Mouse (Mus musculus): ENCODE data around the gene Ddias. TPM values are rescaled to one million over a fixed set of nuclear protein-coding genes. Genes with fewer than 3 reads are reported as not detected.

Gene Ddias
- polyA plus RNA-seq, 1 experiment from 2014 or later = 9.0 TPM

GRCm38 (mm10) chr7:92848246-92848645 is 25.8 kb downstream of the Ddias start:
- ATAC-seq (ENCODE audit: insufficient number of reproducible peaks, insufficient read depth, low FRiP score, low read depth) = no peak
- no peaks in the 10 kb centered on the region for H3K4me1 ChIP-seq (ENCODE audit: control insufficient read depth in 2 of 2, insufficient read depth in 2 of 2, low read length in 2 of 2)
- 86% methylated on average over 3 of the region's 3 CpGs for WGBS

GRCm38 (mm10) chr7:92842254-92842653 is 31.8 kb downstream of the Ddias start:
- Histone ChIP-seq H3K4me2 (ENCODE audit: low read length) (no peak overlapping the region), H3K9me3 (ENCODE audit: control insufficient read depth, low read length) (no peaks in the 10 kb centered on the region), H3K27ac (replicated peaks in 1 of 2; ENCODE audit: control insufficient read depth in 1 of 2, insufficient read depth in 1 of 2, low read depth in 2 of 2, low read length in 2 of 2) (no peak overlapping the region), H3K36me3 (ENCODE audit: control insufficient read depth, insufficient read depth, low read length) (no peaks in the 10 kb centered on the region), H3K4me3 (ENCODE audit: control insufficient read depth in 1 of 2, insufficient read depth in 1 of 2, low read depth in 1 of 2, low read length in 2 of 2) (no peak overlapping the region), H3K9ac (ENCODE audit: low read length) (no peak overlapping the region), H3K27me3 (ENCODE audit: control insufficient read depth, insufficient read depth, low read length) (no peaks in the 10 kb centered on the region), H3K4me1 (ENCODE audit: control insufficient read depth in 2 of 2, insufficient read depth in 2 of 2, low read length in 2 of 2) (no peaks in the 10 kb centered on the region)
- 78% methylated on average over 2 of the region's 2 CpGs for WGBS
- ATAC-seq (ENCODE audit: insufficient number of reproducible peaks, insufficient read depth, low FRiP score, low read depth) = no peak

More at GRCm38 (mm10) chr7:92848246-92848645, 25.8 kb downstream of the Ddias start:
- Histone ChIP-seq H3K27me3 (ENCODE audit: control insufficient read depth, insufficient read depth, low read length) (no peaks in the 10 kb centered on the region), H3K27ac (replicated peaks in 1 of 2; ENCODE audit: control insufficient read depth in 1 of 2, insufficient read depth in 1 of 2, low read depth in 2 of 2, low read length in 2 of 2) (no peak overlapping the region), H3K4me3 (ENCODE audit: control insufficient read depth in 1 of 2, insufficient read depth in 1 of 2, low read depth in 1 of 2, low read length in 2 of 2) (no peak overlapping the region), H3K4me2 (ENCODE audit: low read length) (no peak overlapping the region), H3K9me3 (ENCODE audit: control insufficient read depth, low read length) (no peaks in the 10 kb centered on the region), H3K36me3 (ENCODE audit: control insufficient read depth, insufficient read depth, low read length) (no peaks in the 10 kb centered on the region), H3K9ac (ENCODE audit: low read length) (no peak overlapping the region)

GRCm38 (mm10) chr7:92837907-92838306 is 36.1 kb downstream of the Ddias start:
- Histone ChIP-seq H3K4me2 (ENCODE audit: low read length) (no peak overlapping the region), H3K4me1 (ENCODE audit: control insufficient read depth in 2 of 2, insufficient read depth in 2 of 2, low read length in 2 of 2) (no peaks in the 10 kb centered on the region), H3K27me3 (ENCODE audit: control insufficient read depth, insufficient read depth, low read length) (no peaks in the 10 kb centered on the region), H3K4me3 (ENCODE audit: control insufficient read depth in 1 of 2, insufficient read depth in 1 of 2, low read depth in 1 of 2, low read length in 2 of 2) (no peak overlapping the region), H3K9me3 (ENCODE audit: control insufficient read depth, low read length) (no peaks in the 10 kb centered on the region), H3K9ac (ENCODE audit: low read length) (no peak overlapping the region), H3K27ac (replicated peaks in 1 of 2; ENCODE audit: control insufficient read depth in 1 of 2, insufficient read depth in 1 of 2, low read depth in 2 of 2, low read length in 2 of 2) (no peak overlapping the region), H3K36me3 (ENCODE audit: control insufficient read depth, insufficient read depth, low read length) (peaks cover 4% of the 10 kb centered on the region; the same call in 1 of the 2 replicates)
- 65% methylated on average over 3 of the region's 3 CpGs for WGBS
- ATAC-seq (ENCODE audit: insufficient number of reproducible peaks, insufficient read depth, low FRiP score, low read depth) = no peak

- WGBS = 76% methylated on average over 11 of the region's 11 CpGs
- Histone ChIP-seq H3K4me3 (ENCODE audit: control insufficient read depth in 1 of 2, insufficient read depth in 1 of 2, low read depth in 1 of 2, low read length in 2 of 2) (no peak overlapping the region), H3K27ac (replicated peaks in 1 of 2; ENCODE audit: control insufficient read depth in 1 of 2, insufficient read depth in 1 of 2, low read depth in 2 of 2, low read length in 2 of 2) (no peak overlapping the region), H3K36me3 (ENCODE audit: control insufficient read depth, insufficient read depth, low read length) (peaks cover 4% of the 10 kb centered on the region; the same call in 1 of the 2 replicates), H3K27me3 (ENCODE audit: control insufficient read depth, insufficient read depth, low read length) (no peaks in the 10 kb centered on the region), H3K9me3 (ENCODE audit: control insufficient read depth, low read length) (no peaks in the 10 kb centered on the region), H3K4me2 (ENCODE audit: low read length) (no peak overlapping the region), H3K9ac (ENCODE audit: low read length) (no peak overlapping the region), H3K4me1 (ENCODE audit: control insufficient read depth in 2 of 2, insufficient read depth in 2 of 2, low read length in 2 of 2) (no peaks in the 10 kb centered on the region)
- no peak for ATAC-seq (ENCODE audit: insufficient number of reproducible peaks, insufficient read depth, low FRiP score, low read depth)
These were observed 36.8 kb downstream of the Ddias start for GRCm38 (mm10) chr7:92837226-92837625.

GRCm38 (mm10) chr7:92836447-92836846 is 37.6 kb downstream of the Ddias start:
- 77% methylated on average over 3 of the region's 3 CpGs for WGBS
- peaks cover 4% of the 10 kb centered on the region; the same call in 1 of the 2 replicates for H3K36me3 ChIP-seq (ENCODE audit: control insufficient read depth, insufficient read depth, low read length)
- no peak overlapping the region for H3K4me3 ChIP-seq (ENCODE audit: control insufficient read depth in 1 of 2, insufficient read depth in 1 of 2, low read depth in 1 of 2, low read length in 2 of 2)
- no peaks in the 10 kb centered on the region for H3K4me1 ChIP-seq (ENCODE audit: control insufficient read depth in 2 of 2, insufficient read depth in 2 of 2, low read length in 2 of 2)
- ATAC-seq (ENCODE audit: insufficient number of reproducible peaks, insufficient read depth, low FRiP score, low read depth) = no peak
- no peaks in the 10 kb centered on the region for H3K9me3 ChIP-seq (ENCODE audit: control insufficient read depth, low read length)
- no peak overlapping the region for H3K27ac ChIP-seq (replicated peaks in 1 of 2; ENCODE audit: control insufficient read depth in 1 of 2, insufficient read depth in 1 of 2, low read depth in 2 of 2, low read length in 2 of 2)
- no peak overlapping the region for H3K9ac ChIP-seq (ENCODE audit: low read length)
- no peaks in the 10 kb centered on the region for H3K27me3 ChIP-seq (ENCODE audit: control insufficient read depth, insufficient read depth, low read length)
- H3K4me2 ChIP-seq (ENCODE audit: low read length) = no peak overlapping the region

- H3K9me3 ChIP-seq (ENCODE audit: control insufficient read depth, low read length) = no peaks in the 10 kb centered on the region
- no peaks in the 10 kb centered on the region for H3K27me3 ChIP-seq (ENCODE audit: control insufficient read depth, insufficient read depth, low read length)
- no peak overlapping the region for H3K4me3 ChIP-seq (ENCODE audit: control insufficient read depth in 1 of 2, insufficient read depth in 1 of 2, low read depth in 1 of 2, low read length in 2 of 2)
- H3K4me1 ChIP-seq (ENCODE audit: control insufficient read depth in 2 of 2, insufficient read depth in 2 of 2, low read length in 2 of 2) = no peaks in the 10 kb centered on the region
- no peak overlapping the region for H3K27ac ChIP-seq (replicated peaks in 1 of 2; ENCODE audit: control insufficient read depth in 1 of 2, insufficient read depth in 1 of 2, low read depth in 2 of 2, low read length in 2 of 2)
- H3K36me3 ChIP-seq (ENCODE audit: control insufficient read depth, insufficient read depth, low read length) = peaks cover 4% of the 10 kb centered on the region; the same call in 1 of the 2 replicates
- WGBS = 78% methylated on average over 2 of the region's 2 CpGs
- H3K4me2 ChIP-seq (ENCODE audit: low read length) = no peak overlapping the region
- H3K9ac ChIP-seq (ENCODE audit: low read length) = no peak overlapping the region
- ATAC-seq (ENCODE audit: insufficient number of reproducible peaks, insufficient read depth, low FRiP score, low read depth) = no peak
These were observed 39.7 kb downstream of the Ddias start for GRCm38 (mm10) chr7:92834391-92834790.

GRCm38 (mm10) chr7:92832395-92832794 is 41.7 kb downstream of the Ddias start:
- H3K36me3 ChIP-seq (ENCODE audit: control insufficient read depth, insufficient read depth, low read length) = peaks cover 4% of the 10 kb centered on the region; the same call in 1 of the 2 replicates
- no peak overlapping the region for H3K27ac ChIP-seq (replicated peaks in 1 of 2; ENCODE audit: control insufficient read depth in 1 of 2, insufficient read depth in 1 of 2, low read depth in 2 of 2, low read length in 2 of 2)
- 82% methylated on average over 6 of the region's 6 CpGs for WGBS
- H3K9me3 ChIP-seq (ENCODE audit: control insufficient read depth, low read length) = no peaks in the 10 kb centered on the region
- no peak overlapping the region for H3K4me3 ChIP-seq (ENCODE audit: control insufficient read depth in 1 of 2, insufficient read depth in 1 of 2, low read depth in 1 of 2, low read length in 2 of 2)
- no peak for ATAC-seq (ENCODE audit: insufficient number of reproducible peaks, insufficient read depth, low FRiP score, low read depth)
- no peaks in the 10 kb centered on the region for H3K27me3 ChIP-seq (ENCODE audit: control insufficient read depth, insufficient read depth, low read length)
- no peak overlapping the region for H3K9ac ChIP-seq (ENCODE audit: low read length)
- no peaks in the 10 kb centered on the region for H3K4me1 ChIP-seq (ENCODE audit: control insufficient read depth in 2 of 2, insufficient read depth in 2 of 2, low read length in 2 of 2)
- H3K4me2 ChIP-seq (ENCODE audit: low read length) = no peak overlapping the region

- no peak overlapping the region for H3K4me3 ChIP-seq (ENCODE audit: control insufficient read depth in 1 of 2, insufficient read depth in 1 of 2, low read depth in 1 of 2, low read length in 2 of 2)
- H3K4me2 ChIP-seq (ENCODE audit: low read length) = no peak overlapping the region
- H3K9me3 ChIP-seq (ENCODE audit: control insufficient read depth, low read length) = no peaks in the 10 kb centered on the region
- H3K36me3 ChIP-seq (ENCODE audit: control insufficient read depth, insufficient read depth, low read length) = no peaks in the 10 kb centered on the region
- H3K9ac ChIP-seq (ENCODE audit: low read length) = no peak overlapping the region
- 44% methylated on average over 3 of the region's 3 CpGs for WGBS
- ATAC-seq (ENCODE audit: insufficient number of reproducible peaks, insufficient read depth, low FRiP score, low read depth) = no peak
- no peak overlapping the region for H3K27ac ChIP-seq (replicated peaks in 1 of 2; ENCODE audit: control insufficient read depth in 1 of 2, insufficient read depth in 1 of 2, low read depth in 2 of 2, low read length in 2 of 2)
- H3K4me1 ChIP-seq (ENCODE audit: control insufficient read depth in 2 of 2, insufficient read depth in 2 of 2, low read length in 2 of 2) = no peaks in the 10 kb centered on the region
- H3K27me3 ChIP-seq (ENCODE audit: control insufficient read depth, insufficient read depth, low read length) = no peaks in the 10 kb centered on the region
These were observed 46.1 kb downstream of the Ddias start for GRCm38 (mm10) chr7:92827981-92828380.

All from heart, embryonic 14.5 days (tissue).